Mouse (Mus musculus) lung, postnatal 14 days (tissue): ENCODE measurements around the gene Hcrt.
A peak's percentile ranks its signal among the peaks of the same experiment; 100 is the strongest.

Experiments
- DNase-seq: peaks from one replicate; pipeline ENCODE4 v3.0.0; 2021

The Hcrt gene

DNA sequence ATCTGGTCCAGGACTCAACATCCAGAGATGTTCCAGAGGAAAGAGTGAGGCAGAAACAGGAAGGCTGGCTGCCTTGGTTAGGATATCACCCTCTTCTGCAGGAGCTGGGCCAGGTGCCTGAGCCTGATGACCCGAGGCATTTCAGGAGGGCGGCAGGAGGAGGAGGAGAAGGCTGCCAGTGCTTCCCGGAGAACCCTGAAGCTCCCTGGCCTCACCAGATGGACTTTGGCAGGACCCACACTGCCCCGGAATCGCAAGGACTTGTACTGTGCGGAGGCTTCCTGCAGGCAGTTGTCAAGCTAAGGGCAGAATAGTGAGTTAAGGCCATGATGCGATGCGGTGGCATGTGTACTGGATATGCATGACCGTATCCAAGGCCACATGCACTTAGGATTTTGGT is 4.0 kb upstream of the Hcrt start:
- no peak for DNase-seq

DNA sequence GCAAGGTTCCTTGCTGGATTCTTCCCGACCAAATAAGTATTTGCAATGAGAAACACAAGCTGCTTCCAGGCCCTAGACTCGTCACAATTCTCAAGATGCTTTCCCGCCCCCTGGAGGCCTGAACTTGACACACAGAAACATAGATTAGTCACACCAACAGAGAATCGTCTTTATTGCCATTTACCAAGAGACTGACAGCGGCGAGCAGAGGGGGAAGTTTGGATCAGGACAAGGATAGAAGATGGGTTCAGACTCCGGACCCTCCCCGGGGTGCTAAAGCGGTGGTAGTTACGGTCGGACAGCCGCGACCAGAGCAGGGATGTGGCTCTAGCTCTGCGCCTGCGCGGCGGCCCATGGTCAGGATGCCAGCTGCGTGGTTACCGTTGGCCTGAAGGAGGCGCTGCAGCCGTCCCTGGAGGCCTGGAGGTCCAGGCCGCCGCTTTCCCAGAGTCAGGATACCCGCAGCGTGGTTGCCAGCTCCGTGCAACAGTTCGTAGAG is 1.1 kb downstream of the Hcrt start:
- peak; percentile 86 for DNase-seq

DNA sequence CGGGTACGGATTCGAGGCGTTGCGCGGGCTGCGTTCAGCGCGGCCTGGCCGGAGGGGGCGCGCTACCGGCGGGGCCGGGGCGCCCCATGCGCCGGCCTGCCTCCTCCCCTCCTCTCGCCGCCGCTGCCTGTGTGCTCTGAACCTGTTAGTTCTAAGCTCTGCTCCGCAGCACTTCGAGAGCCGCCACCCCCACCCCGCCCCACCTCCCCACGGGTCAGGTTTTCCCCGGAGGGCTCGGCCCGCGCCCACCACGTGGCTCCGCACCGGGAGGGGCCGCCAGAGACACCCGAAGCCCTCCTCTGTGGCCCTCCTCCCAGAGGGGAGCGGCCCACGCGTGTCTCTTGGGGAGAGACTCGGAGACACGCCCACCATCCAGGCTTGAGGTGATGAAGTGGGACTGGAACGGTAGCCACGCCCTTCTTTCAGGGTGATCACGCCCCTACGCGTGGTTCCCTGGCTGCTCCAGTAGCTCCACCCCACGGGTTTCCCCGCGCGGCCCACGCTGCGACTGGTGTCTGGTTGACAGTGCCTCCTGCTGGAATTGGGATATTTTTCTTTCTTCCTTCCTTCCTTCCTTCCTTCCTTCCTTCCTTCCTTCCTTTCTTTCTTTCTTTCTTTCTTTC is 3.0 kb downstream of the Hcrt start, which contains the start of gene Kcnh4:
Kcnh4 (minus strand) TSS at position 332 of the 623 bp plus-strand sequence.
- DNase-seq: peak; percentile 52

DNA sequence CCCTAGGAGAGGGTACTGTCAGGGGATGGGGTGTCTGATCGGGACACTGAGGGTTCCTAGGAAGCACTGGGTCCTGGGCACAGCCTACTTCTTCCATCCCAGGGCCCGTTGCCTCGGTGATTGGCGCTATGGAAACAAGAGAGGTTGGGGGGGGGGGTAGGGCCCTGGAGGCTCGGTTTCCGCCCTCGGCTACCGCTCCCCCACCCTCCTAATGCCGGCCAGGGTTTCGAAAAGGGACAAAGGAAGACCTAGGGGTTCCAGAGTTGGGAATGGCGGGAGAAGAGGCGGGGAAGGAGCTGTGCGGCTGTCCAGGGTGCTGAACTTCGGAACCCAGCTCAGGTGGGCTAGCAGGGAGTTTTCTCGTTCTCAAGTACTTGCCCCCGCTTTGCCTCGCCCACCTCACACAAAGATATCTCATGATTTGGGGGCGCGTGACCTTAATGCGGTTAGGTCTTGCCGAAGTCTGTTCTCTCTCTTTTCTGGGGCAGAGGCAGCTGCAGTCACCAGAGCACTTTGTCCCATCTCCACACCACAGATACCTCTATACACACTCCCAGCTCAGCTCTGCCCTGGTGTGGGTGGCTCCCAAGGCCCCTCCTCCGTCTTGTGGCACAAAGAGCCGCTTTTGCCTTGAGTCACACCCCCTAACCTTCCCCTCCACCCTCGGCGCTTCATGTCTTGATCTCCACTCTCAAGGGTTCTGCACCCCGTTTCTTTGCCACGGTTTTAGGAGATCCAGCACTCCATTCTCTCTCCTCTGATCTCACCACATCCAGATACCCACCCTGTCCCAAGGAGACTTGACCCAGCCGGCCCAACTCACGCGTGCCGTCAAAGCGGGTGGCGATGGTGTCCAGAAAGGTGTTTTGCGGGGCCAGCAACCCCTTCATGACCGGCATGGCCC is 3.8 kb downstream of the Hcrt start:
- DNase-seq: peak; percentile 67

DNA sequence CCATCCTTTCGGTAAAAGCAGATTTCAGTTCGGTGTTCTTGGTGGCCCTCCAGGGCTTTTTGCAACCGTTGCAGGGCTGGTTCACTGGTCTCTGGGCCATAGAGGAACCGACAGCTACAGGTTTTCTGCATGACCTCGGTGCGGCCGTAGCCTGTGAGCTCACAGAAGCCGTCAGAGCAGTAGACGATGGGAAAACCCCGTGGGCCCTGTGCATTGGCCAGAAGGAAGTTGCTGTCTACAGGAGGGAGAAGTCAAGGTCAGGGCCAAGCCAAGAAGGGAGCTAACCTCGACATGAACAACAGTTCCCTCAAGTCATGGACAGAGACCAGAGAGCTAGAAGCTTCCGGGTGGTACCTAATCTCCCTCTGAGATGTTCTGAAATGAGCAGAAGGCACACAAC is 5.2 kb downstream of the Hcrt start:
- DNase-seq: no peak

DNA sequence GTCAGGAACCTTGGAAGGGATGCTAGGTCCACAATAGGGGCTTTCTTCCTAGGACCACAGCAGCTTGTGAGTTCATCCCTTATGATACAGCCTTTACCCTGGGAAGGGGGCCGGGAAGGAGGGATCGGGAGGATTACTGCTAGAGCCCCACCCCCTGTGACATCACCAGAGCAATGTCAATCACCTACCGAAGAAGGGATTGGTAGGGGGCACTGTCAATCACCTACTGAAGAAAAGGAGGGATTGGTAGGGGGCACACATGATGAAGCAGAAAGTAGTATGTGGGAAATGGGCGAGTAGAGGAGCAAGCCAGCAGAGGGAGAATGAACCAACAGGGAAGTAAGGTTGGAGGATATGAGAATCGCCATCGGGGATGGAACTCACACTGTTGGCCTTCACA is 6.3 kb downstream of the Hcrt start:
- no peak for DNase-seq

DNA sequence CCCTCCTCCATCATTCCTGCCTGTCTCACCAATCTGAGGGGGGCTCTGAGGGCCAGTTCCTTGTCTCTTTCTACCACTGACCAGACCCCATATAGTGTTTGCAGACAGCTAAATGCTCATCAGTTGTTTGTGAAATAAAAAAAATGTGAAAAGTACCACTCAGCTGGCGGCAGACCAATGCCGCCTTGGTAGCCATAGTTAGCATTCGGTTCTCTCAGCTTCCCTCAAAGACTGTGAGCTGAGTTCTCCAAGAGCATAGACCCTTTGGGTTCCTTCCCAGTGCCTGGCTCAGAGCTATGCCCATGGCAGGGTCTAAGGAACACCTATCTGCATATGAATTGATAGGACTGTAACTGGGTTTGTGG is 8.1 kb downstream of the Hcrt start:
- no peak for DNase-seq

DNA sequence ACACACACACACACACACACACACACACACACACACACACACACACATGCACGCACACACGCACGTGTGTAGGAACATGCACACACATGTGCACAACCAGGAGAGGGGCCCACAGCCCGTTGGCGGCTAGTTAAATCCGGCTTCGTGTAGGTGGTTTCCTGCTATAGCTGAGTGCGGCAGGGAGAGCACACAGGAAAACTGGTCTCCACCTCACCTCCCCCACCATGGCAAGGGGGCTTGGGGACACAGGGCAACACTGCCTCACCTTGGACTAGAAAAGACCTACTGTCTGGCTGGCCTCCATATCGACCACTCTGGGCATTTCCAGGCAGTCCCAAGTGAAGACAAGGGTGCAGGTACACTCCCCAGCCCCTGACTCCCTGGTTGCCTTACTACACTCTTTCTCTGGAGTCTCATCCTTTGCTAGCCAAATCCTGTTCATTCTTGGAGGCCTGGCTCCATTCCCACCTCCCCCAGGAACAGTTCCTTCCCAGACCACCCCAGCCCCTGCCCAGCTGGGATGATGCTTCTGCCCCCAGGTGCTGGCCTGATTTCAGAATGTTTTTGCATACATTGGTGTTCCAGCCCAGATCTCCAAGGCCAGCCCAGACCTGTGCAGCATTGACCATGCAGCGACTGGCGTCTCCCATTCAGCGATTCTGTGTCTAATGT is 8.6 kb downstream of the Hcrt start:
- no peak for DNase-seq

DNA sequence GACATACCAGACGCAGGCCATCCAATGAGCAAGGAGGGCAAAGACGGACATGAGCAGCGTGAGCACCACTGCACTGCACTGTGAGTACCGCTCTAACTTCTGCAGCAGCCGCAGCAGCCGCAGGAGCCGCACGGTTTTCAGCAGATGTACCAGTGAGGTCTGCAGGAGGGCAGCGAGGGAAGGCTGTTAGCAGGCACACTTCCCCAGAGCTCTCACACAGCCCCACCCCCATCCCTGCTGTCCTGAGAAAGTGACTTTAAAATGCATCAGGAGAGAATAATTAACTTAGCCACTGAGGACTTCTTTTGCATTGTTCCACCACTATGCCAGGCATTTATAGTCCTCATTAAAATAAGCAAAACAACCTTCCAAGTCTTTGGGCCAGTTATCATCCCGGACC is 10.4 kb downstream of the Hcrt start:
- no peak for DNase-seq

DNA sequence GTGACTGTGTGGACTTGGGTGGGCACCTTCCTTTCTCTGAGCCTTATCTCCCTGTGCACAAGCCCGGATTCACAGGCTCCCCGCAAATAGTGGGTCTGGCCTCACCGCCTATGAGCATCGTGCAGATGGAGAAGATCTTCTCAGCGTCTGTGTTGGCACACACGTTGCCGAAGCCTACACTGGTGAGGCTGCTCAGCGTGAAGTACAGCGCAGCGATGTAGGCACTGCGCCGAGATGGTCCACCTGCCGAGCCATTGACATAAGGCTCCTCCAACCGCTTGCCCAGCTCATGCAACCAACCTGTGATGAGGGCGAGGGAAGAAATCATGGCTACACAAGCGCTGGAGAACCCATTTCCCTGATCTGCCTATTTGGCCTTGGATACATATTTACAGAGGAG is 12.6 kb downstream of the Hcrt start:
- DNase-seq: no peak

DNA sequence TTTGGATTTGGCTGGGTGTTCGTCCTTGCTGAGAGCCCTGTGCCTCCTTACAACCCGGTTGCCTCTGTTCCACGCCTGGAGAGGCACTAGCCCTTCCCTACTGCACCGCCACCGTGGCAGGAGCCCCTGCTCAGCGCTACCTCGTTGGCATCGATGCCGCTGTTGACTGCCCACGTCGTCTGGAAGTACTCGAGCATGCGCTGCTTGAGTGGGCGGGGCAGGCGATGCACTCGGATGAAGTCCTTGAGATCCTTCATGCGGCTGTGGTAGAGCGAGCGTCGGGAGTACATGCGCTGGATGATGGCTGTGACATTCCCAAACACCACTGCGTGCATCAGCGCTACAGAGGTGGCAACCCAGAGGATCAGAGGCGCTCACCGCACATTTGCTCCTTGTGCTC is 13.3 kb downstream of the Hcrt start:
- no peak for DNase-seq

DNA sequence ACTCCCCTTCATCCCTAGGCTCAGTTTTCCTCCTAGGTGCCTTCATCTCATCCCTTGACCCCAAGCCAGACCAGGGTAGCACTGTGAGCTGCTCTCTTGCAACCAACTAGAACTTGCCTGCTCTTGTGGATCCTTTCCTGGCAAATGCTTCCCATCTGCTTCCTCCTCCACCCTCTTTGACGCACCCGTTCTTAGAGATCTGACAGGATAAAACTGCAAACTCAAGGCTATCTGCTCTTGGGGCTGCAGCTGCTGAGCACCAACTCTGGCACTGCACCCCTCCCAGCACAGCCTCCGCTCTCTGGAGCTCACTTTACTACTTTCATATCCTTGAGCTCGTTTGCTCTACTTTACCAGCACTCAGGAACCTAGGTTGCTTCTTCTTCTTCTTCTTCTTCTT is 14.1 kb downstream of the Hcrt start:
- DNase-seq: no peak

DNA sequence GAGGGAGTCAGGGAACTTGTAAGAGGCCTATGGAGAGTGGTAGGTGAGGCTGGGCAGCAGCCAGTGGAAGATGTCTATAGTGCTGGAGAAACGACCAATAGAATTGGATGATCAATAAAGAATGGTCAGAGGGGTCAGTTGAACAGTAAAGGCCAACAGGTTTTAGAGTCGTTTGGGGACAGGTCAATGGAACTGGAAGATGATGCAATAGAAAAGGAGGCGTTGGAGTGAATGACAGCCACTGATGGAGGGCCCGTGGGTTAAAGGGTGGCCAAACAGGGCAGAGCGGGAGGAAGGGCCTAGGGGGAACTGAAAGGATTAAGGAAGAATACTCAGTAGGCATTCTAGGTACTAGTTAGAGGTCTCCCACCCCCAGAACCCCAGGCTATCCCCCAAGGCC is 15.6 kb downstream of the Hcrt start:
- DNase-seq: no peak

DNA sequence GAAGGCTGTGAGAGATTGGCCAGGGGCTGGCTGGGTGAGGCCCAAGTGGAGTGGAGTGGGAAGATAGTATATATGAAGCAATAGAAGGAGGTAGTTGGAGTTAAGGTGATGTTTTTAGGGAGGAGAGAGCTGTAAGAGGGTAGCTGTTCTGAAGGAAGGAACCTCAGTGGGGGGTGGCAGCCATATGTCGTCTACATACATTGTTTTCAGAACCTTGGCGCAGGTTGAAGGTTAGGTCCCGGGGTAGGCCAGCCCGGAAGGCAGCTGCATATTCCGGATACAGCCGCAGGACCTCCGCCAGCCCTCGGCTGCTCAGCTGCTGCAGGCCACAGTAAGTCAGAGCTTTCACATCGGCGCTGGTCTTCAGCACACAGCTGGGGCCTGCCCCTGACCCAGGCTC is 16.2 kb downstream of the Hcrt start:
- DNase-seq: no peak

DNA sequence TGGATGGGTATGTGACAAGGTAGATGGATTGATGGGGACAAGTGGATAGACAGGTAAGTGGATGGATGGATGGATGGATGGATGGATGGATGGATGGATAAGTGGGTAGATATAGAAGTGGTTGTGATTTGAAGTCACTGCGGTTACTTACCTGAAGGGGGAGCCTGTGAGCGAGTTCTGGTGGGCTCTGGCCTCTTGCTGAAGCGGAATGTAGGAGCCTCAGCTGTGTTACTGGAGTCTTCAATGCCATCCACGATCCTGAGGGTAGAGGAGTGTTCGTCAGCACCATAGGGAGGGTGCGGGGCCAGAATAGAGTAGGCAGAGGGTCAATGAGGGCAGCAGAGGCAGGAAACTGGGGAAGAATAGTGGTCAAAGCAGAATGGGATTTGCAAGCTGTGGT is 17.6 kb downstream of the Hcrt start:
- DNase-seq: peak; percentile 62

DNA sequence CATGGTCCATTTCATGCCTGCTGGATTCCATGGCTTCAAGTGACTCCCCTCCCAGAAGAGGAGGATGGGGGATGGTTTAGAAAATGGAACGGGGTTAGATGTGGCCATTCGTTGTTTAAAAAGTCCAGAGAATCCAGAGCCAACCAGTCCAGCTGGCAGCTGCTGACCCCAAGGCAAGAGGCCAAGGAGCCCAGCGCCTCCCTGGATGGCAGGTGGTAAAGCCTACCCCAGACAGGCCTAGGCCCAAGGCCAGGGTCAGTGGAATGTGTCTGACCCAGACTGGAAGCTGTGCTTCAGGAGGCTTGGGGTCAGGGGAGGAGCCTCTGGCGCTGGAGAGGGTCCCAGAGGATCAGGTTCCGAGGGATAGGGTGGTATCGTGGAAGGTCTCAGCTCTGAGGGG is 21.4 kb downstream of the Hcrt start:
- no peak for DNase-seq

DNA sequence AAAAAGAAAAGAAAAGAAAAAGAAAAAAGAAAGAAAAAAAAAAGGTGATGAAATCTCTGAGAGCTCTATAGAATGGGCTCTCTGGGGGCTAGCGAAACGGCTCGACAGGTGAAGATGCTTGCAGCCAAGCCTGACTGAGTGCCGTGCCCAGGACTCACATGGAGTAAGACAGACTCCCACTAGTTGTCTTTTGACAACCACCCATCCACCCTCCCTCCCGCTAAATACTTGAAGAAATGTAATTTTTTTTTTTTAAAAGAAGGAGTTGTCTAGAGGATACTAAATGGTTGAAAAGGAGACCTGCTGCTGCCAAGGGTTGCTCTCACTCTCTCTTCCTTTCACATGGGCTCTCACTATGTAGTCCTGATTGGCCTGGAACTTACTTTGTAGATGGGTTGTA is 24.0 kb downstream of the Hcrt start:
- no peak for DNase-seq

DNA sequence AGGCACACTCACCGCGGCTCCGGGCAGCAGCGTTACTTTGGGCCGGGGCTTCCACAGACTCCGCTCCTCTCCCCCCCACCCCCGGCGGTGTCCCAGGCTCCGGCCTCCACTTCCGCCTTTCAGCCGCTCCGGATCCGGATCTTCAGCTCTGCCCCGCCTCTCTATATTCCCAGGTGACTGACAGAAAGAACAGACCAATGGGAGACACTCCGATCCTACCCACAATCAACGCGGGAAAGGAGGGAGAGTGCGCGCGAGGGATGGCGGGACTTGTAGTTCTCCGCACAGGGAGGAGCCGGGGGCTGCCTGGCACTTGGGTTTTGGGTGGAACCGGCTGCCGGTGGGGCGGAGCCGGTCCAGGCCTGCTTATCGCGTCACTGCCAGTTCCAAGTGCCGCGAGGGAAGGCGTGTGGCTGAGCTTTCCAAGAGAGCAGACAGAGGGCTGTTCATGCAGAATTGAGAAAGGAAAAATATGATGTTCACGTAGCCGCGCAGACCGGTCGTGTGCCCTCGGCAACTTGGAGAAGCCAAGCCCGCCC is 24.6 kb downstream of the Hcrt start, which contains the start of gene Rab5c:
Rab5c (minus strand) TSS at position 150 of the 539 bp plus-strand sequence.
- peak; percentile 98 for DNase-seq

DNA sequence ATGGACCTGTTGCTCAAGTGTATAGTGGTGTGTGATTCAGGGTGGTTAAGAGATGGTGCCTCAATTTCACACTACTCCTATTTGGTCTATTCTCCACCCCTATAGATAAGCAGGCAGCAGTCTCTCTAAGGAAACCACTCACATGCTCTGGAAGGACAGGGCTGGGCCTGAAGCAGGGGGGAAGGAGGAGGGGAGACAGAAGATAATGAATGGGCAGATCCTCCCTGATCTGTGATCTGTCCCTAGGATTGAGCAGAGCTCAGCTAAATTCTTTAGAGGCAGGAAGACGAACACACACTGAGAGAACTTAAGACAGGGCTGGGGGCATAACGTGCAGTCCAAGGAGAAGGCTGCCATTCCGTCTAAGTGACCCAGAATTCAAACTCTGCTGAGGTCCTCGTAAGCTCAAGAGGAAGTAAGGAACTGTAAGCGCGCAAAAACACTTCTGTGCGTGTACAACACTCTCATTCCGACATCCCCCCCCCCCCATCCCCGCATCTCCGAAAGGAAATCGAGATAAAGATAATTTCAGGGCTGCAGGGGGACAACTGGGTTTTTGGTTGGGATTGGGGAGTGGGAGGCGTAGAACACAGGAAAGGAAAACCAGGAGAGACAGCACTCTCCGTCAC is 25.5 kb downstream of the Hcrt start:
- DNase-seq: no peak

DNA sequence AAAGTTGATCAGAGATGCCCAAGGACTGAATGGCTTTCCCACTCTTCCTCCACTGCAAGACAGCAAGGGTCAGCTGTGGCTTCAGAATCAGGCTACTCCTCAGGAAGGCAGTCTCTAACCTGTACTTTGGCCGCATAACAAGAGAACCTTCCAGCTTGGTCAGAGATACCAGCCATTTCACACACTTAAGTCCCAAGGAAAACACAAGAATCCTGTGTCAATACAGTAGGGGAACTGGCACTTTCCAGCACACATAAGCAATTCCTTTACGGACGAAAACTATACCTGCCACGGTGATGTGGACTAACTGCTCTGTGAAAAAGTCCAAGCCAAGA is 26.0 kb downstream of the Hcrt start:
- no peak for DNase-seq

DNA sequence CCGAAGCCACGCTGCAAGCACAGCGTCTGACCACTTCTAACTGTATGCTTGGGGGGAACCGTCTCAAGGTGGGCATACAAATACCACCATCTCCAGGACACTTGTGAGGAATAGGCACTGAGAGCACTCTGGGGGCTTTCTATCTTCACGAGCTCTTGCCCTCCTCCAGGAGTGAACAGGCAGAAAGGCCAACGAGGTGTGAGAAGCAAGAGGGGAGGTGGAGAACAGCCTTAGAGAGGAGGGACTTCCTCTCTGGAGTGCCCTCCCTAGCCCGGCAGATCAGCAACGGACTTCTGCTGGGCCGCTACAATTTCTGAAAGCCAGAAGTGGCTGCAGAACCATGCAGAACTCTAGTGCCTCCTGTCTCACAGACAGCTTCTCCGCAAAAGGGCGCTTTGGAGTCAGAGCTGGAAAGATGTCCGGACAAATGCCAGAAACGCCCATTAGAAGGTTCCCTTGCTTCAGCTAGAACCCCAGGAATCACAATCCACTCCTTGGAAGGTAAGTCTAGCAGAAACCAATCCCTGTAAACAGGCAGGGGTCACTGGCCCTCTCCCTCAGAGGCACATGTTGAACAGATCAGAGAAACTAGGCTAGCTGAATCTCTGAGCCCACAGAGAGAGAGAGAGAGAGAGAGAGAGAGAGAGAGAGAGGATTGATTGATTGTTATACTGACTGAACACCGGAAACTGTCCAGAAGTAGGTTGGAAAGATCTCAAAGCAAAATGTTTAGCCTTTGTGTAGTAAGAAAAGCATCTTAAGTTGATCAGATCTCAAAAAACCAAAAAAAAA is 26.6 kb downstream of the Hcrt start:
- DNase-seq: no peak

DNA sequence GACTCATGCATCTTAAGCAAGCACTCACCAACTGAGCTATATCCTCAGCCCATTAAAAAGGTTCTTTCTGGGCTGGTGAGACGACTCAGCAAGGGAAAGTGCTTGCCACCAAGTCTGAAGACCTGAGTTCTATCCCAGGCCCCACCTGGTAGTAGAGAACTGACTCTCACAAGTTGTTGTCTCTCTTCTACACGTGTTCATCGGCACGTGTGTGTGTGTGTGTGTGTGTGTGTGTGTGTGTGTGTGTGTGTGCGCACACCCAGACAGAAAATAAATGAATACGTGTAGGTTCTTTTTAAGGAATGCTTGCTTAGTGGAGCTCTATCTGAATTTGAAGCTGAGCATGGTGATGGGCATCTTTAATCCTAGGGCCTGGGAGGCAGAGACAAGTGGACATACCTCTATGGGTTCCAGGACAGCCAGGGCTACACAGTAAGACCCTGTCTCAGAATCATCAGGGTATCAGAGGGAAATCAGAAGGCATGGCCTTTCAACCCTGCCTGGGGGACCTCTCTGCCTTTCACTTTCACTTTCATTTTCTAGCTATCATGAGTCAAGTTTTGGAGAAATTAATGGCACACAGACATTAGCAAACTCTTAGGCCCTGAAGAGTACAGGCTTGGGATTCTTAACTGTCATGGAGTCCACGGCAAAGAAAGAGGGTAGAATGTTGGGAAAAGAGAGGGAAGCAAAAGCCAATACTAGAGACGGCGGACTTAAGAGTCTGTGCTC is 27.4 kb downstream of the Hcrt start:
- DNase-seq: no peak
